Mouse (Mus musculus) MEL (cell line): ENCODE data around the gene Plxnb1.

Source experiments
- BHLHE40 ChIP-seq: IDR thresholded peaks from 2 replicates; pipeline ENCODE4 v1.6.1; 2012; ENCODE audit warnings: low read depth, mild to moderate bottlenecking, inconsistent platforms, low read length, improper control_type of control experiment, borderline replicate concordance
- CHD1 ChIP-seq: IDR thresholded peaks from 2 replicates; pipeline ENCODE4 v1.6.1; 2012; ENCODE audit warnings: low read depth, mild to moderate bottlenecking, inconsistent platforms, low read length, improper control_type of control experiment
- CHD2 ChIP-seq: IDR thresholded peaks from 2 replicates; pipeline ENCODE4 v1.6.1; 2011; ENCODE audit warnings: low read length, improper control_type of control experiment
- CTCF ChIP-seq, 3 experiments: IDR thresholded peaks in 2 of 3; conservative IDR thresholded peaks in 1 of 3; 2 replicates each; pipeline ENCODE4 v1.5.1; 2011 to 2012; ENCODE audit warnings: low read length in 3 of 3, low read depth in 2 of 3, mild to moderate bottlenecking in 2 of 3, improper control_type of control experiment in 1 of 3, inconsistent platforms in 1 of 3, mixed read lengths in 1 of 3, moderate library complexity in 1 of 3; ENCODE audit not compliant: control insufficient read depth in 1 of 3, insufficient read depth in 1 of 3, poor library complexity in 1 of 3, severe bottlenecking in 1 of 3
- E2F4 ChIP-seq: IDR thresholded peaks from 2 replicates; pipeline ENCODE4 v1.6.1; 2011; ENCODE audit warnings: low read depth, low read length, improper control_type of control experiment, borderline replicate concordance
- EP300 ChIP-seq, 2 experiments: IDR thresholded peaks; 2 replicates each; pipeline ENCODE4 v1.6.1; 2011; ENCODE audit warnings: improper control_type of control experiment in 2 of 2, low read length in 2 of 2, low read depth in 1 of 2, mild to moderate bottlenecking in 1 of 2
- ETS1 ChIP-seq: IDR thresholded peaks from 2 replicates; pipeline ENCODE4 v1.6.1; 2012; ENCODE audit warnings: low read depth, mild to moderate bottlenecking, inconsistent platforms, low read length, improper control_type of control experiment, moderate library complexity
- GABPA ChIP-seq: IDR thresholded peaks from 2 replicates; pipeline ENCODE4 v1.6.1; 2012; ENCODE audit warnings: low read depth, mild to moderate bottlenecking, inconsistent platforms, low read length, improper control_type of control experiment, moderate library complexity
- MXI1 ChIP-seq: IDR thresholded peaks from 2 replicates; pipeline ENCODE4 v1.6.1; 2011; ENCODE audit warnings: mild to moderate bottlenecking, low read depth, low read length, improper control_type of control experiment
- MYC ChIP-seq: IDR thresholded peaks from 2 replicates; pipeline ENCODE4 v1.6.1; 2011; ENCODE audit warnings: low read depth, mild to moderate bottlenecking, low read length, improper control_type of control experiment, moderate library complexity
- POLR2A ChIP-seq, 2 experiments: IDR thresholded peaks; 2 replicates each; pipeline ENCODE4 v1.6.1; 2011 to 2012; ENCODE audit warnings: low read length in 2 of 2, mild to moderate bottlenecking in 2 of 2, control low read depth in 1 of 2, improper control_type of control experiment in 1 of 2, low read depth in 1 of 2, moderate library complexity in 1 of 2; ENCODE audit not compliant: control insufficient read depth in 1 of 2, insufficient read depth in 1 of 2, poor library complexity in 1 of 2
- POLR2AphosphoS5 ChIP-seq: IDR thresholded peaks from 2 replicates; pipeline ENCODE4 v1.6.1; 2012; ENCODE audit warnings: low read depth, borderline replicate concordance, mild to moderate bottlenecking, inconsistent platforms, low read length, moderate library complexity, mixed read lengths
- USF2 ChIP-seq, 2 experiments: IDR thresholded peaks; 2 replicates each; pipeline ENCODE4 v1.6.1; 2011 to 2012; ENCODE audit warnings: improper control_type of control experiment in 2 of 2, low read length in 2 of 2, borderline replicate concordance in 1 of 2, inconsistent platforms in 1 of 2, low read depth in 1 of 2, mild to moderate bottlenecking in 1 of 2; ENCODE audit not compliant: insufficient read depth in 1 of 2
- ZNF384 ChIP-seq: IDR thresholded peaks from 2 replicates; pipeline ENCODE4 v1.6.1; 2012; ENCODE audit warnings: low read depth, mild to moderate bottlenecking, inconsistent platforms, low read length, improper control_type of control experiment

DNA sequence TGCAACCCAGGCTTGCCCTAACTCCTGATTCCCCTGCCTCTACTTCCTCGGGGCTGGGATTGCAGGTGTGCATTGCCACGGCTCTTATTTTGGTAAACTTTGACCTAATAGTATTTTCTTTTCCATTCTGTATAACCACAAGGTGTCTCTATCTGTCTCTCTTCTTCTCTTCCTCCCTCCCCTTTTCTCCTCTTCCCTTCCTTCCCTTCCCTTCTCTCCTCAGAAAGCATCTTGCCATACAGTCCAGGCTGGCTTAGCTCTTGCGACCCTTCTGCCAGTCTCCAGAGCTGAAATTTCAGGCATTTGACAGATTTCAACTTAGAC is 44.6 kb upstream of the Plxnb1 start:
- TF ChIP-seq USF2 (IDR thresholded peaks at IDR 0.05; ENCODE audit: borderline replicate concordance in 1 of 2, insufficient read depth in 1 of 2, low read depth in 1 of 2, low read length in 2 of 2) = no peak
- no peak for TF ChIP-seq CHD2
- no peak for TF ChIP-seq CTCF (IDR thresholded peaks at IDR 0.05 in 2 of 3, conservative IDR thresholded peaks at IDR 0.05 in 1 of 3; ENCODE audit: control insufficient read depth in 1 of 3, insufficient read depth in 1 of 3, low read depth in 2 of 3, low read length in 3 of 3, poor library complexity in 1 of 3, severe bottlenecking in 1 of 3)
- TF ChIP-seq BHLHE40 = no peak
- TF ChIP-seq GABPA = no peak
- TF ChIP-seq POLR2A (IDR thresholded peaks at IDR 0.05; ENCODE audit: control insufficient read depth in 1 of 2, insufficient read depth in 1 of 2, low read depth in 1 of 2, low read length in 2 of 2, poor library complexity in 1 of 2) = no peak
- no peak for TF ChIP-seq ZNF384
- no peak for TF ChIP-seq MYC
- no peak for TF ChIP-seq EP300 (IDR thresholded peaks at IDR 0.05; ENCODE audit: low read depth in 1 of 2, low read length in 2 of 2)
- TF ChIP-seq CHD1 = no peak
- TF ChIP-seq ETS1 = no peak
- no peak for TF ChIP-seq E2F4
- no peak for TF ChIP-seq MXI1
- TF ChIP-seq POLR2AphosphoS5 = no peak
